Mouse (Mus musculus): Measurements from ENCODE around the gene Fkbp3.

- TF ChIP-seq CTCF (IDR thresholded peaks at IDR 0.05; ENCODE audit: control insufficient read depth, insufficient read depth, low read length), result no peak
- TF ChIP-seq POLR2A (IDR thresholded peaks at IDR 0.05; ENCODE audit: borderline replicate concordance, control insufficient read depth, low read depth, low read length), result no peak
These were observed 36.3 kb downstream of the Fkbp3 start for GRCm38 (mm10) chr12:65037546-65037937.

Data from bone marrow, adult 2 months (tissue).